Mouse (Mus musculus): ENCODE measurements around the gene Sesn3. TPM values are rescaled to one million over a fixed set of nuclear protein-coding genes. Genes with fewer than 3 reads are reported as not detected.

Sesn3 gene
- polyA plus RNA-seq, 1 experiment from 2014 or later: 33.4 TPM

Other genes starting within 250 kb of the Sesn3 start
- 9.5 and 10.0 TPM in 2 replicates for gene Endod1, start 106.4 kb downstream of the Sesn3 start, polyA plus RNA-seq (2014; fragmentation: Nextera tagmentation; extraction: Ambion mirVana)
- gene Kdm4d, start 225.4 kb downstream of the Sesn3 start, polyA plus RNA-seq (2014; fragmentation: Nextera tagmentation; extraction: Ambion mirVana): 0.15 and 0.22 TPM in 2 replicates
- 212 and 221 TPM in 2 replicates for gene Cwc15, start 225.6 kb downstream of the Sesn3 start, polyA plus RNA-seq (2014; fragmentation: Nextera tagmentation; extraction: Ambion mirVana)

Measured in hindbrain, embryonic 11.5 days (tissue).